Mouse (Mus musculus): ENCODE results near the gene Zfp62. TPM values are rescaled to one million over a fixed set of nuclear protein-coding genes. Genes with fewer than 3 reads are reported as not detected.
"Not testable (repeated sequence)": the region's sequence is repeated elsewhere in the genome, so short reads cannot be mapped to it uniquely, and the experiment has no call there.

Gene Zfp62
- polyA plus RNA-seq, 1 experiment from 2014 or later = 30.3 TPM

DNA sequence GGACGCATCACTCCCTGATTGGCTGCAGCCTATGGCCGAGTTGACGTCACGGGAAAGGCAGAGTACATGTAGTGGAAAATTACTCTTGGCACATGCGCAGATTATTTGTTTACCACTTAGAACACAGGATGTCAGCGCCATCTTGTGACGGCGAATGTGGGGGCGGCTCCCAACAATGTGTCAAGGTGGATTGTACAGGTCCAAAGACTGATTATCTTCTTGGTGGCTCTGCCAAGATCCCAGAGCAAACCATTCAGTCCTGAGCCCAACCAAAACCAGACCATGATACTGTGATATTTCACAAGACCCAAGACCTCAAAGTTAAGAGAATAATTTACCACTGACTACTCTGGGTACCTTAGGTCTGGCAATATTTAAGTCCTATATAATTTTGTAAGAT lies 8.3 kb upstream of the Zfp62 start:
- H3K36me3 ChIP-seq (ENCODE audit: control insufficient read depth, insufficient read depth, low read length); ATAC-seq (ENCODE audit: insufficient number of reproducible peaks, insufficient read depth, low FRiP score, low read depth); H3K27me3 ChIP-seq (ENCODE audit: control insufficient read depth, insufficient read depth, low read length); H3K4me3 ChIP-seq (ENCODE audit: control insufficient read depth in 1 of 2, insufficient read depth in 1 of 2, low read depth in 1 of 2, low read length in 2 of 2); H3K4me1 ChIP-seq (ENCODE audit: control insufficient read depth in 2 of 2, insufficient read depth in 2 of 2, low read length in 2 of 2); H3K4me2 ChIP-seq (ENCODE audit: low read length); H3K9ac ChIP-seq (ENCODE audit: low read length); H3K27ac ChIP-seq (replicated peaks in 1 of 2; ENCODE audit: control insufficient read depth in 1 of 2, insufficient read depth in 1 of 2, low read depth in 2 of 2, low read length in 2 of 2); H3K9me3 ChIP-seq (ENCODE audit: control insufficient read depth, low read length): not testable (repeated sequence)
- WGBS = 96% methylated on average over 9 of the region's 9 CpGs

DNA sequence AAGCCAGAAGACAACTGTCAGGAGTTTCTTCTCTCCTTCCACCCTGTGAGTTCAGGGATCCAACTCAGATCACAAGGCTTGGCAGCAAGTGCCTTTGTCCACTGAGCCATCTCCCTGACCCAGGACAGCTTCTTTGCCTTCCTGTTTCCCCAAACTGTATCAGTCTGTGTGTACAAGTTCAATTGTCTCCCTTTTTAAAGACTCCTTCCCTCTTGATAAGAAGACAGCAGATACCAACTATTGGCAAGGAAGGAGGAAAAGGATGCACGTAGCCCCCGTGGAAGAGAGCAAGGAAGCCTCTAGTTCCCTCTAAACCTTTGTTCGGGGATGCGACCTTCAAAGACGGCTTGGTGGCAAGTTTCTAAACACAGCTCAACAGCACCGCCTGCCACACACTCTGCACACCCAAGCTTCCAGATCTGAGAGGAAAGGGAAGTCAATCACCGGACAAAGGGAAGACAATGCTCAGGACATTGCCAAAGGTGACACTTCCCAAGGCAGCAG lies 7.2 kb upstream of the Zfp62 start:
- Histone ChIP-seq H3K27ac (replicated peaks in 1 of 2; ENCODE audit: control insufficient read depth in 1 of 2, insufficient read depth in 1 of 2, low read depth in 2 of 2, low read length in 2 of 2) (peak overlapping the region; percentile 1 to 10; a peak in 1 of 4 replicates), H3K4me1 (ENCODE audit: control insufficient read depth in 2 of 2, insufficient read depth in 2 of 2, low read length in 2 of 2) (no peaks in the 10 kb centered on the region), H3K9me3 (ENCODE audit: control insufficient read depth, low read length) (no peaks in the 10 kb centered on the region), H3K4me2 (ENCODE audit: low read length) (no peak overlapping the region), H3K27me3 (ENCODE audit: control insufficient read depth, insufficient read depth, low read length) (no peaks in the 10 kb centered on the region), H3K4me3 (ENCODE audit: control insufficient read depth in 1 of 2, insufficient read depth in 1 of 2, low read depth in 1 of 2, low read length in 2 of 2) (no peak overlapping the region), H3K9ac (ENCODE audit: low read length) (no peak overlapping the region), H3K36me3 (ENCODE audit: control insufficient read depth, insufficient read depth, low read length) (no peaks in the 10 kb centered on the region)
- 74% methylated on average over 7 of the region's 7 CpGs for WGBS
- ATAC-seq (ENCODE audit: insufficient number of reproducible peaks, insufficient read depth, low FRiP score, low read depth) = no peak

DNA sequence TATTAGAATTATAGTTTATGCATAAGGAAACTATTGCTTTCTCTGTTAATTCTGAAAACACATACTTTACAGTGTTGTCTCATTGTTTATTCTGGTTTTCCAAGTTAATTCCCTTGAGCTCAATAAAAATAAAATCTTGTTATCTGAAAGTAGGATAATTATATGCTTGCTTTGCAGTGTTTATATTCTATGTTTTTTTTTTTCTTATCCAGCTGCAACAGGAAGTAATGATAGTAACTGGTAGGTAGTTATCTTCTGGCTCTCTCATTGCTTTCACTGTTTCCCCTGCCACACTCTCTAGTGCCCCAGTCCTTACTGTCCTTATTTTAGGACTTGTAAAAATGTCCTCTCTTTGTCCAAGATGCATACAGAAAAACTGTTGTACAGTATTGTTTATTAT lies 2.4 kb upstream of the Zfp62 start:
- H3K9ac ChIP-seq (ENCODE audit: low read length) = no peak overlapping the region
- no peak overlapping the region for H3K27ac ChIP-seq (replicated peaks in 1 of 2; ENCODE audit: control insufficient read depth in 1 of 2, insufficient read depth in 1 of 2, low read depth in 2 of 2, low read length in 2 of 2)
- H3K4me3 ChIP-seq (ENCODE audit: control insufficient read depth in 1 of 2, insufficient read depth in 1 of 2, low read depth in 1 of 2, low read length in 2 of 2) = no peak overlapping the region
- H3K4me2 ChIP-seq (ENCODE audit: low read length) = no peak overlapping the region
- peaks cover 2 to 11% of the 10 kb centered on the region in 2 experiments; a peak in 3 of 4 replicates for H3K4me1 ChIP-seq (ENCODE audit: control insufficient read depth in 2 of 2, insufficient read depth in 2 of 2, low read length in 2 of 2)
- no peak for ATAC-seq (ENCODE audit: insufficient number of reproducible peaks, insufficient read depth, low FRiP score, low read depth)
- no peaks in the 10 kb centered on the region for H3K27me3 ChIP-seq (ENCODE audit: control insufficient read depth, insufficient read depth, low read length)
- H3K9me3 ChIP-seq (ENCODE audit: control insufficient read depth, low read length) = no peaks in the 10 kb centered on the region
- no peaks in the 10 kb centered on the region for H3K36me3 ChIP-seq (ENCODE audit: control insufficient read depth, insufficient read depth, low read length)

GRCm38 (mm10) chr11:49201142-49201541 lies 1.9 kb upstream of the Zfp62 start:
- H3K9ac ChIP-seq (ENCODE audit: low read length) = no peak overlapping the region
- H3K27ac ChIP-seq (replicated peaks in 1 of 2; ENCODE audit: control insufficient read depth in 1 of 2, insufficient read depth in 1 of 2, low read depth in 2 of 2, low read length in 2 of 2) = no peak overlapping the region
- H3K27me3 ChIP-seq (ENCODE audit: control insufficient read depth, insufficient read depth, low read length) = no peaks in the 10 kb centered on the region
- H3K4me3 ChIP-seq (ENCODE audit: control insufficient read depth in 1 of 2, insufficient read depth in 1 of 2, low read depth in 1 of 2, low read length in 2 of 2) = no peak overlapping the region
- no peaks in the 10 kb centered on the region for H3K9me3 ChIP-seq (ENCODE audit: control insufficient read depth, low read length)
- H3K4me1 ChIP-seq (ENCODE audit: control insufficient read depth in 2 of 2, insufficient read depth in 2 of 2, low read length in 2 of 2) = peaks cover 2 to 11% of the 10 kb centered on the region in 2 experiments; a peak in 3 of 4 replicates
- no peak for ATAC-seq (ENCODE audit: insufficient number of reproducible peaks, insufficient read depth, low FRiP score, low read depth)
- no peak overlapping the region for H3K4me2 ChIP-seq (ENCODE audit: low read length)
- 0 out of 2 replicates have a peak, but pooled peaks cover under 1% of the 10 kb centered on the region for H3K36me3 ChIP-seq (ENCODE audit: control insufficient read depth, insufficient read depth, low read length)

GRCm38 (mm10) chr11:49202071-49202470 lies 1.0 kb upstream of the Zfp62 start:
- ATAC-seq (ENCODE audit: insufficient number of reproducible peaks, insufficient read depth, low FRiP score, low read depth) = no peak
- peak overlapping the region; percentile 99 to 100 for H3K27ac ChIP-seq (replicated peaks in 1 of 2; ENCODE audit: control insufficient read depth in 1 of 2, insufficient read depth in 1 of 2, low read depth in 2 of 2, low read length in 2 of 2)
- H3K4me3 ChIP-seq (ENCODE audit: control insufficient read depth in 1 of 2, insufficient read depth in 1 of 2, low read depth in 1 of 2, low read length in 2 of 2) = peak overlapping the region; percentile 84 to 98; a peak in 3 of 4 replicates
- H3K4me2 ChIP-seq (ENCODE audit: low read length) = peak overlapping the region; percentile 93
- H3K9me3 ChIP-seq (ENCODE audit: control insufficient read depth, low read length) = no peaks in the 10 kb centered on the region
- WGBS = 43% methylated on average over 2 of the region's 2 CpGs
- H3K36me3 ChIP-seq (ENCODE audit: control insufficient read depth, insufficient read depth, low read length) = peaks cover 8% of the 10 kb centered on the region
- H3K4me1 ChIP-seq (ENCODE audit: control insufficient read depth in 2 of 2, insufficient read depth in 2 of 2, low read length in 2 of 2) = peaks cover 2 to 11% of the 10 kb centered on the region in 2 experiments; a peak in 3 of 4 replicates
- no peaks in the 10 kb centered on the region for H3K27me3 ChIP-seq (ENCODE audit: control insufficient read depth, insufficient read depth, low read length)
- H3K9ac ChIP-seq (ENCODE audit: low read length) = peak overlapping the region; percentile 98

DNA sequence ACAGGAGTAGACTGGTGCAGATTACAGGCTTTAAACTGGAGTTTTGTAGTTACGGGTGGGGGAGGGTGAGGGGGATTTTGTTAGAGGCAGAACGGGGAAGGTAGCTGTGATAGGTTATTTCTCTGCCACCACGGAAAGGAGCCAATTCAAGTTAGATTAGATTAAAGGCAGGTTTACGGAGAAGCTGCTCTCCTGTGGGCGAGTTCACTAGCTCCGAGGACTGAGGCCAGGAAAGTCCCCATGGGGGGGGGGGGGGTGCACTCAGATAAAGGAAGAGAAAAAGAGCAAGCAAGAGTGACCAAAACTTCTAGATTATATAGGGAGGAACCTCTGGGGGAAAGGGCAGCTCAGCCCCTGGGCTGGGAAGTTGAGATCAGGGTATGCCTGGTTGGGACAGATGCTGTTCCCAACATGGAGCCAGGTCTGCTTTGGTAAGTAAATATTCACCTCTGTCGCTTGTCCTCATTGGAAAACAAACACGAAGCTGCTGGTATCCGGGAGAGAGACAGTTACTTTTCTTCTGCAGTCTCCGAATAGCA lies 500 bp upstream of the Zfp62 start:
- H3K9me3 ChIP-seq (ENCODE audit: control insufficient read depth, low read length) = no peaks in the 10 kb centered on the region
- peak overlapping the region; percentile 84 to 98 for H3K4me3 ChIP-seq (ENCODE audit: control insufficient read depth in 1 of 2, insufficient read depth in 1 of 2, low read depth in 1 of 2, low read length in 2 of 2)
- peak overlapping the region; percentile 99 to 100 for H3K27ac ChIP-seq (replicated peaks in 1 of 2; ENCODE audit: control insufficient read depth in 1 of 2, insufficient read depth in 1 of 2, low read depth in 2 of 2, low read length in 2 of 2)
- H3K4me2 ChIP-seq (ENCODE audit: low read length) = peak overlapping the region; percentile 93
- 2% methylated on average over 10 of the region's 10 CpGs for WGBS
- no peak for ATAC-seq (ENCODE audit: insufficient number of reproducible peaks, insufficient read depth, low FRiP score, low read depth)
- H3K36me3 ChIP-seq (ENCODE audit: control insufficient read depth, insufficient read depth, low read length) = peaks cover 12% of the 10 kb centered on the region
- H3K27me3 ChIP-seq (ENCODE audit: control insufficient read depth, insufficient read depth, low read length) = no peaks in the 10 kb centered on the region
- peak overlapping the region; percentile 98 for H3K9ac ChIP-seq (ENCODE audit: low read length)
- H3K4me1 ChIP-seq (ENCODE audit: control insufficient read depth in 2 of 2, insufficient read depth in 2 of 2, low read length in 2 of 2) = peaks cover 2 to 14% of the 10 kb centered on the region in 2 experiments; a peak in 3 of 4 replicates

GRCm38 (mm10) chr11:49203771-49204497 lies 842 bp downstream of the Zfp62 start:
- Histone ChIP-seq H3K36me3 (ENCODE audit: control insufficient read depth, insufficient read depth, low read length) (peaks cover 15% of the 10 kb centered on the region), H3K4me1 (ENCODE audit: control insufficient read depth in 2 of 2, insufficient read depth in 2 of 2, low read length in 2 of 2) (peaks cover 2 to 15% of the 10 kb centered on the region in 2 experiments; a peak in 3 of 4 replicates), H3K4me3 (ENCODE audit: control insufficient read depth in 1 of 2, insufficient read depth in 1 of 2, low read depth in 1 of 2, low read length in 2 of 2) (peak overlapping the region; percentile 84 to 98), H3K27ac (replicated peaks in 1 of 2; ENCODE audit: control insufficient read depth in 1 of 2, insufficient read depth in 1 of 2, low read depth in 2 of 2, low read length in 2 of 2) (peak overlapping the region; percentile 99 to 100), H3K4me2 (ENCODE audit: low read length) (peak overlapping the region; percentile 93), H3K27me3 (ENCODE audit: control insufficient read depth, insufficient read depth, low read length) (no peaks in the 10 kb centered on the region), H3K9ac (ENCODE audit: low read length) (peak overlapping the region; percentile 98), H3K9me3 (ENCODE audit: control insufficient read depth, low read length) (no peaks in the 10 kb centered on the region)
- peak; percentile 70; the same call in 1 of the 2 replicates for ATAC-seq (ENCODE audit: insufficient number of reproducible peaks, insufficient read depth, low FRiP score, low read depth)
- under 1% methylated on average over 24 of the region's 24 CpGs for WGBS
